ENCODE assay signal across 8 mouse cellular contexts in genomic region chr14:24003450-24004381, GRCm38 (mm10). TPM values are rescaled to one million over a fixed set of nuclear protein-coding genes. Genes with fewer than 3 reads are reported as not detected.
DNase-seq lines count a peak whose midpoint lies in the region; ATAC-seq and TF ChIP-seq lines count a peak whose summit lies in the region.

No protein-coding gene starts in this region.

- H3K4me1 ChIP-seq in embryonic fibroblast, embryonic 13.5 days (ENCODE audit: control insufficient read depth, insufficient read depth, low read length), result no peaks in the 10 kb centered on the region
- peaks cover 6% of the 10 kb centered on the region; the same call in 1 of the 2 replicates for H3K4me1 ChIP-seq in hindbrain, embryonic 11.5 days (replicated peaks; ENCODE audit: control insufficient read depth, insufficient read depth, low read length)
- no peaks in the 10 kb centered on the region for H3K4me1 ChIP-seq in lung, postnatal 0 days (ENCODE audit: insufficient read depth, low read depth, low read length)

- no peaks in the 10 kb centered on the region for H3K9me3 ChIP-seq in hindbrain, embryonic 11.5 days (ENCODE audit: control insufficient read depth, low read length)
- no peaks in the 10 kb centered on the region for H3K9me3 ChIP-seq in lung, postnatal 0 days (ENCODE audit: low read length)

- ATAC-seq in hindbrain, embryonic 11.5 days (ENCODE audit: low FRiP score), result peak; percentile 61
- 0 out of 2 replicates have a peak, but pooled peaks have one; percentile 19 for ATAC-seq in lung, postnatal 0 days

- TF ChIP-seq CTCF in embryonic fibroblast, embryonic 13.5 days (IDR thresholded peaks at IDR 0.05; ENCODE audit: borderline replicate concordance, insufficient read depth, low read length), result no peak
- TF ChIP-seq CTCF in lung, postnatal 0 days (IDR thresholded peaks at IDR 0.05), result no peak

- H3K9ac ChIP-seq in hindbrain, embryonic 11.5 days (ENCODE audit: low read depth, low read length), result peak overlapping the region; percentile 77
- no peak overlapping the region for H3K9ac ChIP-seq in lung, postnatal 0 days (replicated peaks; ENCODE audit: low read depth)

- WGBS in hindbrain, embryonic 11.5 days, result 1% methylated on average over 59 of the region's 85 CpGs
- 3% methylated on average over 35 of the region's 85 CpGs for WGBS in lung, postnatal 0 days

- peaks cover 29% of the 10 kb centered on the region for H3K27me3 ChIP-seq in hindbrain, embryonic 11.5 days (ENCODE audit: control insufficient read depth, insufficient read depth, low read length)
- H3K27me3 ChIP-seq in lung, postnatal 0 days (replicated peaks; ENCODE audit: insufficient read depth, low read length), result peaks cover 63% of the 10 kb centered on the region

- H3K4me3 ChIP-seq in embryonic fibroblast, embryonic 13.5 days (ENCODE audit: insufficient read depth, low read length), result peak overlapping the region; percentile 38
- H3K4me3 ChIP-seq in hindbrain, embryonic 11.5 days (ENCODE audit: low read depth, low read length), result peak overlapping the region; percentile 77
- H3K4me3 ChIP-seq in lung, postnatal 0 days (ENCODE audit: low read depth, low read length), result peak overlapping the region; percentile 51

- peak overlapping the region; percentile 96 for H3K4me2 ChIP-seq in hindbrain, embryonic 11.5 days (replicated peaks; ENCODE audit: low read depth, low read length)
- H3K4me2 ChIP-seq in lung, postnatal 0 days (replicated peaks; ENCODE audit: low read depth, low read length), result peak overlapping the region; percentile 99

- DNase-seq in thymus, postnatal 4 days, result peak; percentile 36
- no peak for DNase-seq in thymus, postnatal 36 days
- DNase-seq in hindbrain, embryonic 11.5 days (ENCODE audit: low spot score), result peak; percentile 71
- DNase-seq in layer of hippocampus, postnatal 25 days (ENCODE audit: extremely low spot score in 1 of 2, low spot score in 1 of 2), result peak; percentile 51 to 66
- peak; percentile 10 for DNase-seq in lung, postnatal 0 days (ENCODE audit: low spot score)
- DNase-seq in right cerebral cortex, adult 2 months (ENCODE audit: low spot score in 2 of 2), result peak; percentile 66 to 67
- no peak for DNase-seq in spleen, postnatal 14 days (ENCODE audit: low spot score in 2 of 2)

- H3K27ac ChIP-seq in embryonic fibroblast, embryonic 13.5 days (ENCODE audit: insufficient read depth, low read length), result no peak overlapping the region
- H3K27ac ChIP-seq in hindbrain, embryonic 11.5 days (ENCODE audit: low read depth, low read length), result peak overlapping the region; percentile 65
- no peak overlapping the region for H3K27ac ChIP-seq in lung, postnatal 0 days (ENCODE audit: low read length)

- TF ChIP-seq POLR2A in embryonic fibroblast, embryonic 13.5 days (IDR thresholded peaks at IDR 0.05; ENCODE audit: low read depth, low read length), result no peak

- TF ChIP-seq EP300 in lung, postnatal 0 days (IDR thresholded peaks at IDR 0.05), result no peak

- H3K36me3 ChIP-seq in hindbrain, embryonic 11.5 days (ENCODE audit: control insufficient read depth, insufficient read depth, low read length), result no peaks in the 10 kb centered on the region
- H3K36me3 ChIP-seq in lung, postnatal 0 days (ENCODE audit: insufficient read depth, low read length), result no peaks in the 10 kb centered on the region

RNA-seq across cellular contexts. Expression of gene Kcnma1, which starts 10.6 kb away (rescaled TPM):
- polyA plus RNA-seq in embryonic fibroblast, embryonic 13.5 days (2011; ENCODE audit: insufficient read length, low read depth, missing spikeins), result 2.4 and 5.9 TPM in 2 replicates
- polyA plus RNA-seq in hindbrain, embryonic 11.5 days (2014; fragmentation: Nextera tagmentation; extraction: Ambion mirVana), result 1.4 and 1.8 TPM in 2 replicates
- 100 to 1,000 TPM; 123 to 154 TPM for total RNA-seq in layer of hippocampus, postnatal 25 days (2021)
- 0.62 and 0.73 TPM in 2 replicates for polyA plus RNA-seq in lung, postnatal 0 days (2015; fragmentation: Nextera tagmentation; extraction: Ambion mirVana)

Comparison
In these comparisons a context has a peak if more than half of its experiments do, and no peak if none do; other contexts are left out.
1. DNase-seq: peak in thymus, postnatal 4 days (single experiment), hindbrain, embryonic 11.5 days (single experiment), layer of hippocampus, postnatal 25 days (2 of 2), lung, postnatal 0 days (single experiment) and right cerebral cortex, adult 2 months (2 of 2); none in thymus, postnatal 36 days (0 of 2) and spleen, postnatal 14 days (0 of 2).
2. Peak in every context shown above with its lines, with median percentiles within 50 percentile points of each other: H3K4me3 ChIP-seq.